Mouse (Mus musculus): ENCODE data around the gene Traf5. TPM values are rescaled to one million over a fixed set of nuclear protein-coding genes. Genes with fewer than 3 reads are reported as not detected.

Gene Traf5
- 1 to 10 TPM; 2.8 to 9.7 TPM for total RNA-seq (2021)
- long read RNA-seq, experiment 1, partial matches to known transcripts, result 0 of 6 reads
- long read RNA-seq, experiment 1, other reads (novel, unspliced or antisense), result 6 of 6 reads
- long read RNA-seq, experiment 2, partial matches to known transcripts, result 0 of 12 reads
- long read RNA-seq, experiment 2, other reads (novel, unspliced or antisense), result 12 of 12 reads

DNA sequence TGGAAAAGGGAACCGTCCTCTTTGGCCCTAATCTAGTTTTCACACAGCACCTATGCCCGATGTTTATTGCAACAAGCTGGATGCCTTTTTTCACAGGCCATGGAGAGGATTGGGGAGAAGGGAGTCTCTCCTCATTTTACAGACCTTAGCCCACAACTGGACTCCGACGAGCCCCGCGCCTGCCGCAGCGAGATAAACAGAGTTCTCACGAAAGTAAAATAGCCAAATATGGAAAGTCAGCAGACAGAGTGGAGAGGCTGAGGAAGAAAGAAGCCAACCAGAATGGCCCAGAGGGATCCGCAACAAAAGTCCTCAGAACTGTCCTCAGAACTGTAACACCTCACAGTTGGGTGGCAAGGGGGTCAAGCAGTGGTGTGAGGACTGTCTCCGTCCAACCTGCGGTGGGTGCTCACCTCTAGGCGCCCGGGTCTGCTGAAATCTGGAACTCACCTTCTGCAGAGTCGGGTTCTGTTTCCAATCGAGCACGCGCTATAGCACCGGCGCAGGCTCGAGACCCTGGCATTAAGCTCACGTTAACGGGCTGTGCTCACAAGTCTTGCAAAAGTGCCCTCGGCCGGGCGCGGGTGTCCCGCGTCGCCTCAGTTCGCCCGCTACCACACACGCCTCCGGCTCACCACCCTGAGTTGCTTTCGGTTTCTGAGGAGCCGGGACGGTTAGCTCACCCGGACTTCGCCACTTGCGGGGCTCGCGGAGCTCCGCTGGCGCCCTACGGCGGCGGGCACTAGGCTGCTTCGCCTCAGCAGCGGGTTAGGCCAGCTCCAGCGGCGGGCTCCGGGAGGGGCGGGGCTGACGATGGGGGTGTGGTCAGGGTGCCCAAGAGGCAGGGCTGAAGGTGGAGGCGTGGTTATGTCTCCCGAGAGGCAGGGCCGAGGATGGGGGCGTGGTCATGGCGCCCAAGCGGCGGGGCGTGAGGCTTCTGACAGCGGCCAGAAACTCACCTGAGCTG, at the start of gene Traf5:
Gene Traf5, minus strand, starts transcription at position 754 of the 967 bp plus-strand sequence.
- DNase-seq (ENCODE audit: low spot score in 2 of 2), result peak; percentile 97

DNA sequence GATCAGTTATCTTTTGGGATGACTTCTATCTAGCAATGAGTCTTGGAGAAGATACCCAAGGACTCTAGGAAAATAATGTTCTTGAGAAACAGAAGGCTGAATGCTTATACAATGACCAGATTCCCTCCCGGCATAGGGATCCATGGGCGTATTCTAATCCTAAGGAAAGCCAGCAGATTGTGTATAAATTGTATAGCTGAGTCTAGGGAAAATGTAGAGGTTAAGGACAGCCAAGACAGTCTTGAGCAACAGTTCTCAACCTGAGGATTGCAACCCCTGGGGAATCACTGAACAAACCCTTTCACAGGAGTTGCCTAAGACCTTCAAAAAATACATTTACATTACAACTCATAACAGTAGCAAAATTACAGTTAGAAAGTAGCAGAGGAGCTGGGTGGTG, 48.0 kb upstream of the Traf5 start:
- no peak for DNase-seq (ENCODE audit: low spot score in 2 of 2)

- DNase-seq (ENCODE audit: low spot score in 2 of 2), result peak; percentile 83 to 87
Observed at GRCm38 (mm10) chr1:192137926-192138910, 45.9 kb upstream of the Traf5 start, which contains the start of gene Rcor3. TSS of gene Rcor3 (minus strand) at chr1:192138062.

GRCm38 (mm10) chr1:192137291-192137925, 45.0 kb upstream of the Traf5 start:
- peak in 1 of 2 experiments; percentile 40 for DNase-seq (ENCODE audit: low spot score in 2 of 2)

DNA sequence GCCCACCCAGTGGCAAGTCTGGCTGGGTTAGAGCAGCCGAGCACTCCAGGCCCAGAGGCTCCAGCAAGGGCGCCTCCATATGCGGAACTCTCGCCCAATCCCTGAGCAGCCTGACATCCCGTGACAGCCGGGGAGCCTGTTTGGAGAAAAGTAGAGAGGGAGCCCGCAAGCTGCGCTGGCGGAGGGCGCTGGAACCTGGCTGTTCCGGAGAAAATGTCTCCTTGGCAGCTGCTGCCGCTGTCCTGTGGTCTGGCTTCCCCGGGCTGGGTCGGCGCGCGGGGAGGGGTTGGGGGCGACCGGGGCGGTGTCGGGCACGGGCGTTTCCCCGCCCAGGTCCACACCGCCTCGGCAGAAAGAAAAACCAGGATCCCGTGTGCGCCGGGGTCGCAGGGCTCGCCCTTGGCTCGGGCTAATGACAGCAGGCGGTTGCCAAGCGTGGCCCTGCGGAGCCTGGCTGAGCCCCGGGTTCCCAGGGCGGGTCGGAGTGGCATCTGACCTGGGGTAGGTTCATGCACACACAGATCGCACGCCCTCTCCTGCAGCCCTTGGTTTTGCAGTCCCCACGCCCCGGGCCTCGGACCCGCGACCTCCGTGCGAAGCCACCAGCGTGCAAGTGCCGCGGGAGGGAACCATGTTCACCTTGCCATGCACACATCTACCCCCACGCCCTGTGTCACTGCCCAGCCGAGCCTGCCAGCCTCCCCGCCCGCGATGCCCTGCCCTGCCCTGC, 44.4 kb upstream of the Traf5 start:
- peak; percentile 69 to 75 for DNase-seq (ENCODE audit: low spot score in 2 of 2)

- no peak for DNase-seq (ENCODE audit: low spot score in 2 of 2)
Observed at GRCm38 (mm10) chr1:192130202-192130601, 37.8 kb upstream of the Traf5 start.

- no peak for DNase-seq (ENCODE audit: low spot score in 2 of 2)
Observed at GRCm38 (mm10) chr1:192128343-192128742, 36.0 kb upstream of the Traf5 start.

GRCm38 (mm10) chr1:192125761-192126160, 33.4 kb upstream of the Traf5 start:
- no peak for DNase-seq (ENCODE audit: low spot score in 2 of 2)

GRCm38 (mm10) chr1:192116262-192116661, 23.9 kb upstream of the Traf5 start:
- DNase-seq (ENCODE audit: low spot score in 2 of 2), result no peak

DNA sequence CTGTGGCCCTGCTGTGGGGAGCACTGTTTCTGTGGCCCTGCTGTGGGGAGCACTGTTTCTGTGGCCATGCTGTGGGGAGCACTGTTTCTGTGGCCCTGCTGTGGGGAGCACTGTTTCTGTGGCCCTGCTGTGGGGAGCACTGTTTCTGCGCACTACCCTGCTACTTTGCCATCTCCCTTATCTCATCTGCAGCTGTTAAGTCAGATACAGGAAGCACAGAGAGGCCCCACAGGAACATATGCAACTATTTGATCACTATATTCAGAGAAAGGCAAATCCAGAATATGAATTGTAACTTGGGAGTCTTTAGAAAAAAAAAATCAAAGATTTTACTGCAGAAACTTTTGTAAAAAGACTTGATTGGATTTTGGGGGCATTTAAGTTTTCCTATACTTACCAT, 23.0 kb upstream of the Traf5 start:
- DNase-seq (ENCODE audit: low spot score in 2 of 2), result no peak

DNA sequence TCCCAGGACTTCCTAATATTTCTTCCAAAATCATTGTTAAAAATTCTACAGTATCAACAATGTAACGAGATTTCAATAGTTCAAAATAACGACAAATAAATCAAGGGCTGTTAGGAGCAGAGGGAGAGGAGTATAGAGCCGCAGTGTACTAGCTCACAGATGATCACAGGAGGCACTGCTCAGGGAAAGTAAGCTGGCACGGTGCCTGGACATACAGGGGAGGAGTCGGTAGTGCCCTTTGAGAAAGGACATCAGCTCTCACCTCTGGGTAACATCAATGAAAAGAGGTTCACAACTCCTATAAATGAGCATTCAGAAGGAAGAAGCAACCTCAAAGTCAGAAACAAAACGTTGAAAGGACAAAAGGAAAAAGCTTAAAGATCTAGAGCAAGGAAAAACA, 16.8 kb upstream of the Traf5 start:
- DNase-seq (ENCODE audit: low spot score in 2 of 2), result no peak

GRCm38 (mm10) chr1:192107352-192107751, 15.0 kb upstream of the Traf5 start:
- no peak for DNase-seq (ENCODE audit: low spot score in 2 of 2)

DNA sequence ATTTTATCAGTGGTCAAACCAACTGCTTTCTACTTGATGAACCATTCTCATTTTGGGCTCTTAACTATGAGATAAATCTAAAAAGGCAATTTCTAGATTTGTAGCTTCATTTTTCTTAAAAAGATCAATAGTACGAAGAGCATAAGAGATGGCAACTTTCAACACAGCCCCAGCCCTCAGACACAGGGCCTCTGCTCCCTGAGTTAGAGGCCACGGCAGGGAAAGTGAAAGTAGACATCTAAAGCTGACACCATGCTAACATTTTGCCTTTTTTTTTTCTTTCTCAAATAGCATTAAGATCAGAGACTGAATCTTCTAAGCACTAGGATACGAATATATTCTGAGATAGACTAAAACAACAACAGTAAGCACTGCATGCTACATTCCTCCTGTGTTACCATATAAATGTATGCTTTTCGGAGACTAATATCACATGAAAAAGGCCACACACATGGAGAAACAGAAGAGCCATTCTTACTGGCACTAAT, 13.6 kb upstream of the Traf5 start:
- no peak for DNase-seq (ENCODE audit: low spot score in 2 of 2)

GRCm38 (mm10) chr1:192104021-192104420, 11.7 kb upstream of the Traf5 start:
- DNase-seq (ENCODE audit: low spot score in 2 of 2), result peak in 1 of 2 experiments; percentile 11

DNA sequence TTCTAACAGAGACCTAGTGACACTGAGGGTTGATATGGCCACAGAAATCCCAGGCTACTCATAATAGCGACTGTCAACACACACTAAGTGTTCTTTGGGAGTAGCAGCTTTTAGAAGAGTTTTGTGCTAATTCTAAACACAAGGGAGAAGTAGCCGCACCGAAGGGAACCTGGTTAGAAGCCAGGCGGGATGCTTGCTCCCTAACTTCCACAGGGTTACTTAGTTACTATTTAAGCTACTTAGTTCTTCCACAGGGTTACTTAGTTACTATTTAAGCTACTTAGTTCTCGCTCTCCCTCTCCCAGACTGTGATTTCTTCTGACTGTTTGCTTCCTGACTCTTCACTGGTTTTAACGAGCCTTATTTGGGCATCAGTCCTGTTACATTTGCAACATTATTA, 10.8 kb upstream of the Traf5 start:
- DNase-seq (ENCODE audit: low spot score in 2 of 2), result no peak

- DNase-seq (ENCODE audit: low spot score in 2 of 2), result peak in 1 of 2 experiments; percentile 10
Observed at GRCm38 (mm10) chr1:192101359-192101758, 9.0 kb upstream of the Traf5 start.

DNA sequence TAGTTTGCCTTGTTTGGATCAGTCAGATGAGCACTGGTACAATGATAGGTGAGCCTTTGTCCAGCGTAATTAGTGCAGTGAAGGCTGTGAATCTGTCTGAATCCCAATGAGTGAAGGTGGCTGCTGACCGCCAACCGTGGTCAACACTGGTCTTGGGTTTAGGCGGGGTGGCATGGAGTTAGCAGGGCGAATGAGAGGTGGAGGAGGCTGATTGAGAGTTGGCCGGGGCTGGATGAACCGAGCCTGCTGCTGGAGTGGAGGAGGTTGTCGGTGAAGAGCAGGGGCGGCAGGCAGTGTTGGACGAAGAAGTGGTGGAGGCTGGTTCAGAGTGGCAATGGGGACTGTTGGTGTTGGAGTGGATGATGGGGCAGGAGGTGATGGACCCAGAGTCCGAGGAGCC, 8.4 kb upstream of the Traf5 start:
- DNase-seq (ENCODE audit: low spot score in 2 of 2), result peak in 1 of 2 experiments; percentile 14

- DNase-seq (ENCODE audit: low spot score in 2 of 2), result no peak
Observed at GRCm38 (mm10) chr1:192095626-192096025, 3.3 kb upstream of the Traf5 start.

- DNase-seq (ENCODE audit: low spot score in 2 of 2), result peak; percentile 52 to 55
Observed at GRCm38 (mm10) chr1:192094451-192095170, 2.3 kb upstream of the Traf5 start.

Data from adrenal gland, adult 18-20 months (tissue).